Mouse (Mus musculus): ENCODE measurements at regions not wholly inside any gene's neighbourhood (a gene's known extent, or its start where the extent isn't known, plus 50 kb on each side); places are given as distances from the start of the nearest gene placed in this dataset.

- Histone ChIP-seq H3K9ac (replicated peaks) (no peak overlapping the region), H3K27ac (ENCODE audit: low read depth) (no peak overlapping the region), H3K36me3 (replicated peaks; ENCODE audit: insufficient read depth, low read length) (no peaks in the 10 kb centered on the region), H3K4me2 (ENCODE audit: low read depth, low read length) (no peak overlapping the region), H3K4me3 (ENCODE audit: low read depth, low read length) (no peak overlapping the region), H3K4me1 (ENCODE audit: insufficient read depth) (no peaks in the 10 kb centered on the region), H3K9me3 (ENCODE audit: low read length) (no peaks in the 10 kb centered on the region), H3K27me3 (ENCODE audit: insufficient read depth, low read length) (no peaks in the 10 kb centered on the region)
- TF ChIP-seq CTCF (IDR thresholded peaks at IDR 0.05; ENCODE audit: low read depth) (no peak), EP300 (IDR thresholded peaks at IDR 0.05; ENCODE audit: low read depth) (no peak)
- 72% methylated on average over 2 of the region's 2 CpGs for WGBS (ENCODE audit: insufficient replicate concordance)
- no peak for DNase-seq
- ATAC-seq = no peak
Measured at GRCm38 (mm10) chr4:10265942-10266341, 608.4 kb upstream of the 2610301B20Rik start.

- Histone ChIP-seq H3K4me1 (ENCODE audit: insufficient read depth) (no peaks in the 10 kb centered on the region), H3K27me3 (ENCODE audit: insufficient read depth, low read length) (no peaks in the 10 kb centered on the region), H3K9me3 (ENCODE audit: low read length) (no peaks in the 10 kb centered on the region), H3K4me3 (ENCODE audit: low read depth, low read length) (no peak overlapping the region), H3K27ac (ENCODE audit: low read depth) (no peak overlapping the region), H3K9ac (replicated peaks) (no peak overlapping the region), H3K36me3 (replicated peaks; ENCODE audit: insufficient read depth, low read length) (no peaks in the 10 kb centered on the region), H3K4me2 (ENCODE audit: low read depth, low read length) (no peak overlapping the region)
- ATAC-seq (no peak), DNase-seq (no peak)
- TF ChIP-seq CTCF (IDR thresholded peaks at IDR 0.05; ENCODE audit: low read depth) (no peak), EP300 (IDR thresholded peaks at IDR 0.05; ENCODE audit: low read depth) (no peak)
- 61% methylated on average over 2 of the region's 2 CpGs for WGBS (ENCODE audit: insufficient replicate concordance)
Measured at GRCm38 (mm10) chr4:10285562-10285961, 588.7 kb upstream of the 2610301B20Rik start.

- DNase-seq (no peak), ATAC-seq (no peak)
- no peak overlapping the region for H3K27ac ChIP-seq (ENCODE audit: low read depth)
- H3K9ac ChIP-seq (replicated peaks) = no peak overlapping the region
- H3K4me1 ChIP-seq (ENCODE audit: insufficient read depth) = no peaks in the 10 kb centered on the region
- H3K4me3 ChIP-seq (ENCODE audit: low read depth, low read length) = no peak overlapping the region
- H3K36me3 ChIP-seq (replicated peaks; ENCODE audit: insufficient read depth, low read length) = no peaks in the 10 kb centered on the region
- H3K4me2 ChIP-seq (ENCODE audit: low read depth, low read length) = no peak overlapping the region
- H3K27me3 ChIP-seq (ENCODE audit: insufficient read depth, low read length) = no peaks in the 10 kb centered on the region
- no peaks in the 10 kb centered on the region for H3K9me3 ChIP-seq (ENCODE audit: low read length)
- 53% methylated on average over 3 of the region's 3 CpGs for WGBS (ENCODE audit: insufficient replicate concordance)
- TF ChIP-seq EP300 (IDR thresholded peaks at IDR 0.05; ENCODE audit: low read depth) (no peak), CTCF (IDR thresholded peaks at IDR 0.05; ENCODE audit: low read depth) (peak; percentile 33)
Measured at GRCm38 (mm10) chr4:10290326-10290725, 584.0 kb upstream of the 2610301B20Rik start.

- WGBS (ENCODE audit: insufficient replicate concordance) = 78% methylated on average over 4 of the region's 4 CpGs
- no peaks in the 10 kb centered on the region for H3K27me3 ChIP-seq (ENCODE audit: insufficient read depth, low read length)
- H3K36me3 ChIP-seq (replicated peaks; ENCODE audit: insufficient read depth, low read length) = no peaks in the 10 kb centered on the region
- H3K4me2 ChIP-seq (ENCODE audit: low read depth, low read length) = no peak overlapping the region
- no peak overlapping the region for H3K27ac ChIP-seq (ENCODE audit: low read depth)
- no peaks in the 10 kb centered on the region for H3K4me1 ChIP-seq (ENCODE audit: insufficient read depth)
- ATAC-seq (no peak), DNase-seq (no peak)
- no peaks in the 10 kb centered on the region for H3K9me3 ChIP-seq (ENCODE audit: low read length)
- TF ChIP-seq CTCF (IDR thresholded peaks at IDR 0.05; ENCODE audit: low read depth) (no peak), EP300 (IDR thresholded peaks at IDR 0.05; ENCODE audit: low read depth) (no peak)
- no peak overlapping the region for H3K9ac ChIP-seq (replicated peaks)
- H3K4me3 ChIP-seq (ENCODE audit: low read depth, low read length) = no peak overlapping the region
Measured at GRCm38 (mm10) chr4:10295012-10295530, 579.2 kb upstream of the 2610301B20Rik start.

GRCm38 (mm10) chr4:10296220-10296619 is 578.1 kb upstream of the 2610301B20Rik start:
- Histone ChIP-seq H3K9ac (replicated peaks) (no peak overlapping the region), H3K27ac (ENCODE audit: low read depth) (no peak overlapping the region), H3K36me3 (replicated peaks; ENCODE audit: insufficient read depth, low read length) (no peaks in the 10 kb centered on the region), H3K9me3 (ENCODE audit: low read length) (no peaks in the 10 kb centered on the region), H3K4me3 (ENCODE audit: low read depth, low read length) (no peak overlapping the region), H3K4me2 (ENCODE audit: low read depth, low read length) (no peak overlapping the region), H3K4me1 (ENCODE audit: insufficient read depth) (no peaks in the 10 kb centered on the region), H3K27me3 (ENCODE audit: insufficient read depth, low read length) (no peaks in the 10 kb centered on the region)
- DNase-seq = no peak
- no peak for ATAC-seq
- TF ChIP-seq EP300 (IDR thresholded peaks at IDR 0.05; ENCODE audit: low read depth) (no peak), CTCF (IDR thresholded peaks at IDR 0.05; ENCODE audit: low read depth) (no peak)
- 90% methylated on average over 1 of the region's 1 CpGs for WGBS (ENCODE audit: insufficient replicate concordance)

- 49% methylated on average over 5 of the region's 5 CpGs for WGBS (ENCODE audit: insufficient replicate concordance)
- no peak for ATAC-seq
- no peaks in the 10 kb centered on the region for H3K36me3 ChIP-seq (replicated peaks; ENCODE audit: insufficient read depth, low read length)
- no peaks in the 10 kb centered on the region for H3K27me3 ChIP-seq (ENCODE audit: insufficient read depth, low read length)
- no peaks in the 10 kb centered on the region for H3K4me1 ChIP-seq (ENCODE audit: insufficient read depth)
- H3K9ac ChIP-seq (replicated peaks) = no peak overlapping the region
- no peak for DNase-seq
- H3K9me3 ChIP-seq (ENCODE audit: low read length) = no peaks in the 10 kb centered on the region
- no peak overlapping the region for H3K4me3 ChIP-seq (ENCODE audit: low read depth, low read length)
- TF ChIP-seq EP300 (IDR thresholded peaks at IDR 0.05; ENCODE audit: low read depth) = no peak
- TF ChIP-seq CTCF (IDR thresholded peaks at IDR 0.05; ENCODE audit: low read depth) = no peak
- no peak overlapping the region for H3K27ac ChIP-seq (ENCODE audit: low read depth)
- H3K4me2 ChIP-seq (ENCODE audit: low read depth, low read length) = no peak overlapping the region
Measured at GRCm38 (mm10) chr4:10311886-10312285, 562.4 kb upstream of the 2610301B20Rik start.

- TF ChIP-seq CTCF (IDR thresholded peaks at IDR 0.05; ENCODE audit: low read depth) = no peak
- no peak for TF ChIP-seq EP300 (IDR thresholded peaks at IDR 0.05; ENCODE audit: low read depth)
- H3K36me3 ChIP-seq (replicated peaks; ENCODE audit: insufficient read depth, low read length) = no peaks in the 10 kb centered on the region
- H3K4me3 ChIP-seq (ENCODE audit: low read depth, low read length) = no peak overlapping the region
- ATAC-seq (no peak), DNase-seq (no peak)
- no peak overlapping the region for H3K4me2 ChIP-seq (ENCODE audit: low read depth, low read length)
- H3K27ac ChIP-seq (ENCODE audit: low read depth) = no peak overlapping the region
- H3K4me1 ChIP-seq (ENCODE audit: insufficient read depth) = no peaks in the 10 kb centered on the region
- no peaks in the 10 kb centered on the region for H3K9me3 ChIP-seq (ENCODE audit: low read length)
- no peaks in the 10 kb centered on the region for H3K27me3 ChIP-seq (ENCODE audit: insufficient read depth, low read length)
- 48% methylated on average over 4 of the region's 4 CpGs for WGBS (ENCODE audit: insufficient replicate concordance)
- H3K9ac ChIP-seq (replicated peaks) = no peak overlapping the region
Measured at GRCm38 (mm10) chr4:10315144-10315543, 559.2 kb upstream of the 2610301B20Rik start.

Measured in liver, postnatal 0 days (tissue).